In the genomic region with DNA sequence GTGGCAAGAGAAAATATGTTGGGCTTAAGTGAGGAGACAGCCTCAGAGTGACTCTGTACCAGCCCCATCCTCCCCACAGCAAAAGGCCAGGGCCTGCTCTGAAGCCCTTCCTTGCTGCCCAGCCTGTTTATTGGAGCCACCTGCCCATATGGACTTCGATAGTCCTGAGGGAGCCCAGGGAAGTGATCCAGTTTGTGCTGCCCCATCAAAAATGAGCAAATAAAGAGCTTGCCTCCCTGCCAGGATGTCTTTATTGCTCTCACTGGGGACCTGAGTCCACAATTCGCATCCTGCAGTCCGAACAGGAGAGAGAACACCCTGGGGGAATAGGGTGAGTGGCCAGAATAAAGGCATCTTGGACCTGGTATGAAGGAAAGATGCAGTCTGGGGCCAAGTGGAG, we compare ENCODE assay signal across 25 mouse cellular contexts.
DNase-seq lines count a peak whose midpoint lies in the region; ATAC-seq lines count a peak whose summit lies in the region.
"Had no signal": no experiment of that assay in that cellular context is flagged by ENCODE, and none has a peak within 500 bp of the region (broad histone marks: within the 10 kb centered on the region; RNA-seq: fewer than 3 reads in every experiment).

No protein-coding gene starts in this region.

- no peak; the same call in 1 of the 2 replicates for ATAC-seq in cerebellum, adult (ENCODE audit: insufficient number of reproducible peaks, low FRiP score, low TSS enrichment)
- no peak for ATAC-seq in intestine, embryonic 15.5 days
- no peak for ATAC-seq in granulocyte monocyte progenitor cell, adult 5-6 weeks (replicated peaks; ENCODE audit: poor library complexity, severe bottlenecking)
- ATAC-seq: activated CD4-positive, CD25-positive, alpha-beta regulatory T cell, adult 4 months; forebrain, embryonic 14.5 days; forebrain, postnatal 0 days; hindbrain, embryonic 16.5 days; intestine, embryonic 16.5 days had no signal

- WGBS in intestine, embryonic 15.5 days = 66% methylated on average over 3 of the region's 3 CpGs

- H3K4me2 ChIP-seq in intestine, embryonic 15.5 days (replicated peaks) = no peak overlapping the region
- H3K4me2 ChIP-seq: embryonic facial prominence, embryonic 12.5 days; embryonic facial prominence, embryonic 15.5 days; heart, embryonic 12.5 days; heart, embryonic 15.5 days; hindbrain, embryonic 13.5 days had no signal

- no peaks in the 10 kb centered on the region for H3K27me3 ChIP-seq in intestine, embryonic 15.5 days (replicated peaks)
- H3K27me3 ChIP-seq: embryonic facial prominence, embryonic 12.5 days; embryonic facial prominence, embryonic 15.5 days; heart, embryonic 12.5 days; heart, embryonic 15.5 days; hindbrain, embryonic 13.5 days had no signal

- no peak overlapping the region for H3K27ac ChIP-seq in intestine, embryonic 15.5 days
- H3K27ac ChIP-seq: embryonic facial prominence, embryonic 12.5 days; embryonic facial prominence, embryonic 15.5 days; heart, embryonic 15.5 days; hindbrain, embryonic 10.5 days; hindbrain, embryonic 13.5 days had no signal

- no peak overlapping the region for H3K9ac ChIP-seq in intestine, embryonic 15.5 days
- H3K9ac ChIP-seq: embryonic facial prominence, embryonic 12.5 days; embryonic facial prominence, embryonic 15.5 days; forebrain, postnatal 0 days; heart, embryonic 12.5 days; heart, embryonic 15.5 days; hindbrain, embryonic 13.5 days had no signal

- no peaks in the 10 kb centered on the region for H3K36me3 ChIP-seq in intestine, embryonic 15.5 days
- H3K36me3 ChIP-seq: embryonic facial prominence, embryonic 12.5 days; embryonic facial prominence, embryonic 15.5 days; heart, embryonic 12.5 days; heart, embryonic 15.5 days; hindbrain, embryonic 10.5 days; hindbrain, embryonic 13.5 days had no signal

- no peaks in the 10 kb centered on the region for H3K4me1 ChIP-seq in intestine, embryonic 15.5 days (replicated peaks)
- H3K4me1 ChIP-seq: heart, embryonic 15.5 days had no signal

- H3K9me3 ChIP-seq in intestine, embryonic 15.5 days = no peaks in the 10 kb centered on the region
- H3K9me3 ChIP-seq: embryonic facial prominence, embryonic 12.5 days; embryonic facial prominence, embryonic 15.5 days; heart, embryonic 12.5 days; heart, embryonic 15.5 days; hindbrain, embryonic 10.5 days; hindbrain, embryonic 13.5 days had no signal

- H3K4me3 ChIP-seq in intestine, embryonic 15.5 days (replicated peaks) = no peak overlapping the region
- H3K4me3 ChIP-seq: embryonic facial prominence, embryonic 12.5 days; embryonic facial prominence, embryonic 15.5 days; heart, embryonic 12.5 days; heart, embryonic 15.5 days; hindbrain, embryonic 10.5 days; hindbrain, embryonic 13.5 days had no signal

- DNase-seq in cerebellum, adult 11-12 months = peak; percentile 42
- DNase-seq in cerebellum, adult 9-10 months = peak; percentile 39
- no peak for DNase-seq in cerebellum, adult 8-10 months
- peak; percentile 20 to 41 for DNase-seq in cerebellum, postnatal 14 days
- DNase-seq: adrenal gland, postnatal 10 days; adrenal gland, postnatal 36 days; forebrain, postnatal 0 days; gastrocnemius, postnatal 25 days; heart, postnatal 10 days; heart, postnatal 36 days; kidney, adult 18-20 months; kidney, adult 9 months had no signal
